Mouse (Mus musculus) megakaryocyte-erythroid progenitor cell, adult 5-6 weeks (primary cell): ENCODE results near the gene Usp31. TPM values are rescaled to one million over a fixed set of nuclear protein-coding genes. Genes with fewer than 3 reads are reported as not detected.

Experiments used
- ATAC-seq: replicated peaks from 2 replicates; pipeline ENCODE4 v1.8.0; 2016; ENCODE audit warnings: mild to moderate bottlenecking, inconsistent platforms; ENCODE audit not compliant: severe bottlenecking, poor library complexity, low FRiP score, low TSS enrichment
- total RNA-seq, 2 experiments: library from RNA; stranded (forward) in 1 of 2; stranded (reverse) in 1 of 2; fragments of 200-1000, 215-1000 nt in 1 of 2; fragments of >200 nt in 1 of 2; fragmentation: Nextera tagmentation in 1 of 2; gene quantifications; 2 replicates each; pipeline ENCODE4 v1.2.3; 2014 to 2017

Gene Usp31
- total RNA-seq, 2 experiments from 2014 or later: 11.8 to 17.6 TPM

DNA sequence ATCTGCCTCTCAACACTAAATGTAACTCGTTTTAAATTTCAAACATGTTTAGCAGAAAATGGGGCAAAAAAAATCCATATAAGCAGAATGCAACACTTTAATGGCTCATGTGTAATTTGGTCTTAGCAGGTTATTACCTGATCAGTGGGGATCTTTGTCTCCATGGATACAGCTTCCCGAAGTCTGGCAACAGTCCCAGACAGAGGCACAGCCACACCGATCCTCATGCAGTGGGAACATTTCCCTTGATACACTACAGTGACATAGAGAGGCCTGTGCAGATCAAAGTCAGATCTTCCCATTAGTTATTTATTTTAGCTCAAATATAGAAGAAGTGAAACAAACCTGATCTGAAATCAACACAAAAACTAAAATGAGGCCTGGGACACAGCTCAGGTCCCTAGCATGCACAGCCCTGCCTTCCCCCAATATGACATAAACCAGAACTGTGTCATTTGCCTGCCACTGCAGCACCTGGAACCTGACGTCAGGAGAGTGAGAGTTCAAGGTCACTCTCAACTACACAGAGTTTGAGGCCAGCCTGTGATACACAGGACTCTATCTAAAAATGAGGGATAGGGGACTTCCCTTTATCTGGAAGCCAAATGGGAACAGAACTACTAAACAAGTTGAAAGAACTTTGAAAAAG is 29.8 kb downstream of the Usp31 start:
- no peak for ATAC-seq

DNA sequence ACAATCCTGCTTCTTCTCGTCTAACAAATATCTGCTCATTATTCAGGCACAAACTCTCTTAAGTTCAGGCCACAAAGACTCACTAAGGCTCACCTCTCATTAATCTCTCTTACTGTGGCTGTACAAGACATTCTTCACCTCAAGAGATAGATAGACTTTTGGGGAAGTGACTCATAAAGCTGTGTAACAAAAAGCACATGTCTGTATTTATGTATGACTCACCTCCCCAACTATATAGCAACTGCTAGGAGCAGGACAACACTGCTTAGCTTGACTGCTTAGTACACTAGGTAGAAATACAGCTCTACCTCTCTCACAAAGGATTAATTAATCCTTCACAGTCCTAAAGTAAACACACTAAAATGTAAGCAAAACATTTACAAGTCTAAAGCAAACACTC is 46.3 kb downstream of the Usp31 start:
- no peak for ATAC-seq

DNA sequence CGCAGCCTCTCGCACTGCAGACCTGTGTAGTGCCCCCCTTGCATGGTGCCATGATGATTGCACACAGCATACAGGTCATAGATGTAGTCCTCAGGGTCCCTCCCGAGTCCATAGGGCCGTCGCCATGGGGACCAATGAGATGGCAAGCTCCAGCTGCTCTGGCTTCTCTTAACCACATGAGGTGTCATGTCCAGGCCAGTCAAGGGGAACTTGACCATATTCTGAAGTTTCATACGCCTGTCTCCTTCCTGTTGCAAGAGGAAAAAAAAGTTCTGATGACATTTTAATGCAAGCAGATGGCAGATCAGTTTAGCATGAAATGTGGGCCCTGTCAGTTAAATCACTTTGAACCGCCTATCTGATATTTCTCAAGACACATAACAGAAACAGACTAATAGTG is 48.2 kb downstream of the Usp31 start:
- ATAC-seq: no peak

DNA sequence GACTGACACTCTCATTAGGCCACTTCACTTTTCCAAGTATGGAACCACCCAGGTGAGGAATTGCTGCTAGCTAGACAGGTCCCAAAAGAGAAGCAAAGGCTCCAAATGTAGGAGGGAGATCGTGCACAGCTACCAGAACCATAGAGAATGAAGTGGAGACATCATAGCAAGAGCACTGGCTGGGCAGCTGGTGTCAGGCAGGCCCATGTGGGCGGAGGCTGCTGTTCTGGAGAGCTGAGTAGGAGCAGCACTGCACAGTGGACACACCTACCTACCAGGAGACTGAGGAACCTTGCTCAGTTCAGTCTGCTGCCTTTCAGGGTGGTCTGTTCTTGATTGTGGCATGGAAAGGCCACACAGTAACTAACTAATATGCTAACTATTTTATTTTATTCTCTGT is 52.4 kb downstream of the Usp31 start:
- no peak for ATAC-seq

DNA sequence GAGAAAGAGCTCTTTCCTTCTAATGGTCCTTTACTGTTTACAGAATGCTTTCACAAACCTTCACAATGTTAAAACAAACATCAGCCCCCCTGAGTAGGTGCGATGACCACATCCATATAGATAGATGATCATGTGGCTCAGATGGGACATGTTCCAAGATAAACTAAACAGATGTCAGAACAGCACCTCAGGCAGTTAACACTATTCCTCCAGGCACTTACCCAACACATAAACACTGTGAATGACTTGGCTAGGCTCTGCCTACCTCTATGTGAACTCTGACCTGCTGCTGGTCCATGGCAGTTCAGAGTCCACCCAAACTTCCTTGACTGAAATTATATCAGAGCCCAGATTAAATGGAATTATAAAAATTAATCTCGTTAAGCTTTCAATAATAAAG is 54.4 kb downstream of the Usp31 start:
- no peak for ATAC-seq

DNA sequence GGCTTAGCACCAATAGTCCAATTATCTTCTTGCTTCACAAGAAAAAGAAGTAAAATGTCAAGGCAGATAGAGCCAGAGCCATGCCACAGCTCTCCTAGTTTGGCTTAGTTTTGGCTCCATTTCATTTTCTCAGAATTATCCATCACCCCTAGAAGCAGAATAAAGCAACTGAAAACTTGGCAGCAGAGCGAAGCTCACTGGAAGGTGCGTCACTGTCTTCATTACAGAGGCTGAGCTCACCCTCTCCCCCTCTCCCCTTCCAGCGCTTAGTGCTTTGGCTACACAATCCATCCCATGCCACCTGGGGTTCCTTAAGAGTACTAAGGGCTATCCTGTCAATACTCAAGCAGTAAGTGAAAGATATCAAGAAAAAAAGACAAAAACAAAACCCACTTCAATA is 56.3 kb downstream of the Usp31 start:
- no peak for ATAC-seq

DNA sequence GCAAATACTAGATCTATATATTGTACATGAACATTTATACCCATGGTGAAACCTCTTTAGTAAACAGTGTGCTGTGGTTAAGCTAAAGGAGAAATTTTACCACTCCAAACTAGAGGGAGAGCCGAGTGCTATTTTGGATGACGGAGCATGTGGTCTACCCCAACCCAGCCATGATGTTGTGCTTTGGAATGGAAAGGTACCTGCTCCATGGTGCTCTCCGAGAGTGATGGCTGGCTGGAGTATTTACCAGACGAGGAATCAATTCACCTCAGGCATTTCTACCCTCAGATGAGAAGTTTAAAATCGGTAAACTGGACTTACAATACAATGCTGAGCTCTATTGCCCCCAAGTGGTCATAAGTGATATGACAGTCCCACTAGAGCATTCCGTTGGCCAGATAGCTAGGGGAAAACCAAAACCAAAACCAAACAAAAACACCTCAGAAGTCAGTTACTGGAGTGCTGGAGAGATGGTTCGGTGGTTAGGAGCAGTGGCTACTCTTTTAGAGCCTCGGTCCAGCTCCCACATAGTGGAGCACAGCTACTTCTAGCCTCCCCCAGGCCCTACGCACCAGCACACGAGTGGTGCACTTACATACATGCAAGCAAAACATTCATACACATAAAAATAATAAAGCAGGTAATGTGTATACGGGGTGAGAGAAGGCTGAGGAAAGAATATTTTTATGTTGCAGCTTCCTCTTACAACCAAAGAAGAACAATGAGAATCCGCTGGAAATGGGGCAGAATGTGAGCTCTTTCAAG is 65.9 kb downstream of the Usp31 start:
- ATAC-seq: peak; percentile 84

DNA sequence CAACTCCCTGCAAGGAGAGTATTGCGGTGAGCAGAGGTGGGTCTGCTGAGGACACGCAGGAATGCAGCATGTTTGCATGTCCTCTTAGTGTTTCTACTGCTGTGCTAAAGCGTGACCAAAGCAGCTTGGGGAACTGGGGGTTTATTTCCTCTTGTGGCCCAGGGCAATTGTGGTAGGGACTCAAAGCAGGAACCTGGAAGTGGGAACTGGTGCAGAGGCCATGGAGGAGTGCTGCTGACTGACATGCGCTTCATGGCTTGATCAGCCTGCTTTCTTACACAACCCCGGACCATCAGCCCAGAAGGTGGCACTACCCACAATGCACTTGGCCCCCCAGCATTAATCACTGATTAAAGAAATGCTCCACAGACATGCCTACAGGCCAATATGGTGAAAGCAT is 70.3 kb downstream of the Usp31 start:
- ATAC-seq: no peak

DNA sequence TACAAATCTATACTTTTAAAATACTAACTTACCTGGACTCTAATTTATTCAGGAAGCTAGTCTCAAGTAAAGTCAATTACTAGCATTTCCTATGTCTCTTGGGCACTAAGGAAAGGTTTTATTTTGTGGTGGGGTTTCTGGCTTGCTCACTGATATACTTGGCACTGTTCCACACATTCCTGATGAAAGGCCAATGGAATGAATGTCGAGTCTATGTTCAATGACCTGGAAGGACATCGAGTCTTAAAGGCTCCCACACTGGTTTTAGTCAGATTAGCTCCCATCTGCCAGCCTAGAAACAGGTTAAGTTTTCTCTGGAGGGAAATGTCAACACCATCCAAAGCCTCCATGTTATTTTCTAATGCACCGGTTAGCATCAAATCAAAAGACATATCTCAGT is 72.8 kb downstream of the Usp31 start:
- no peak for ATAC-seq

DNA sequence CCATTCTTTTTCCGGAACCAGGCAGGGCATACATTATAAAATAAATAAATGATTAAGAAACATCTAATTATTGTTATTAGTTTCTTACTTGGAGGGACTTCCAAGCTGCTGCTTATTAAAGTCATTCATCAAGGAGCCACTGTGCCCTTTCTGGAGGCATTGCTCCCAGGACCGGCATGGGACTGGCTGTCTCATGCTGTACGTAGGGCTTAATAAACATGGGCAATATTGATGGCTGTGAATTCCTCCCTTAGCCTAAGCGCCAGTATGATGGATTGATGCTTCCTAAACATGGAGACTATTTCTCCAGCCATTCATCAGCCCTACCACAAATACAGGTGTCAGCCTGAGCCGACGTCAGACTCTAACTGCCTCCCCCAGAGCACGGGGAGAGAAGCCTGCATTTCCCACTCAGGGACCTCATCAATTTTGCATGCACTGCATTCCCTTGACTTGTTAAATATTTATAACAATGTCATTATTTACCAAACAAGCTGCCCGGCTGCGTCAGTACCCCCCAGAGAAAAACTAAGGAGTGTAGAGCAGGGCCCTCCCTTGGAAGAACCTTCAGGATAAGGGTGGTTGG is 84.1 kb downstream of the Usp31 start:
- ATAC-seq: no peak

DNA sequence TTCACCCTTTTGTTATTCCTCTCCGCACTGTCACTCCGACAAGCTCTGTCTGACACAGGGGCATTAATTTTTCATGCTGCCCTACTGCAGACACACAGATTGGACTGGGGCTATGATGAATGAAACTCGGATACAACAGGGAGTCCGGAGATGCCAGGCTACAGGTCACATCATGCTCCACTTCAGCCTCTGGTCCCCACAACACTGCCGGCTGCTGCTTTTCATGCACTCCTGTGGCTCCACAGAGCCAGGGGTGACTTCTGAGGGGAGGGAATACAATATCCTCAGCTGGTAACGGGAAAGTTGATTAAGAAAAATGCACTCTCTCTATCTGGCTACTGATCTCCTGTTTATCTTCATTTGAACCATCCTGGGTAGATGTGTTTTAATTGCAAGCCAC is 84.6 kb downstream of the Usp31 start:
- ATAC-seq: no peak

DNA sequence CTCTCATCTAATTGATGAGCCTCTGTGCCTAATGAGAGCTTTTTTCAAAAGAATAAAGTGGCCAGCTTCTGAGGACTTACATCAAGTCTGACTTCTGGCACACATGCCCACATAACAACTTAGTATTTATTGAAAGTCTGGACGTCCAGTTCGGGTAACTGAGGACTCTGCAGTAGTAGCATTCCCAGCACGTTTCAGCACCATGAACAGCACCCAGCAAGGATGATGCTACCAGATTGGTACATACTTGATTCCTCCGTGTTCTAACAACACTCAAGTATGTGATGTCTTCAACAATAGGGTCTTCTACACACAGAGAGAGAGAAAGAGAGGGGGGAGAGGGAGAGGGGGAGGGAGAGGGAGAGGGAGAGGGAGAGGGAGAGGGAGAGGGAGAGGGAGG is 105.4 kb downstream of the Usp31 start:
- ATAC-seq: no peak

DNA sequence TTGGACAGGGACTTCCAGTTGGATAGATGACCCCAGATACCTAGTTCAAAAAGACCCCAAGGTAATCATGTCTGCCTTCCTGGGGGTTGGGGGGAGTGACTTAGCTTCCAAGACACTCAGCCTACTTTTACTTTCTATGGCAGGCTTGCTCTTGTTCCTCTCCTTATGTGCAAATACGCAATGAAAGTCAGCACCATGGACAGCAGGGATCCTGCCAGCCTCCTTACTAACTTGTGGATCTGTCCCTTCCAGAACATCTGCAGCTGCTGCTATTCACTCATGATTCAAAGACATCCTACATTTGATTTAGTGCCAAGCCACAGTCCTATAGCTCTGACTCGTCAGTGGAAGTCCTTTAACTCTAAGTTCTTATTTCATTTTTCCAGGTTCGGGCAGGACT is 110.7 kb downstream of the Usp31 start:
- no peak for ATAC-seq

DNA sequence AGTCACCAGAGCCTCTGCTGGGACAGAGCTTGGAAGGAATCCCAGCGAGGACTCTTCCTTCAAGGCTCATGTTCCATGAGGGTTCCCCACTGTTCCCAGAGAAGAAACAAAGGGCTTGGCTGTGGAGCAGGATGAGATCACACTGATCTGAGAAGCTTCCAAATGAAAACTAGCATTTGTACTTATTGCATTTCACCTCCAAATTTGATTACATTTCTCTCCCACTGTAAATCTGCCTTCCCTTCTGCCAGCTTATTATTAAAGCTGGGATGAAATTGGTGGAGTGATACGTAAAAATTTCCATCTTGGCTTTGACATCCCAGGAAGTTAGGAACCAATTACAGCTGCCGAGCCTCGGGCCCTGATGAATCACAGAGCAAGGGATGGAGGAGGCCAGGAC is 111.6 kb downstream of the Usp31 start:
- no peak for ATAC-seq

DNA sequence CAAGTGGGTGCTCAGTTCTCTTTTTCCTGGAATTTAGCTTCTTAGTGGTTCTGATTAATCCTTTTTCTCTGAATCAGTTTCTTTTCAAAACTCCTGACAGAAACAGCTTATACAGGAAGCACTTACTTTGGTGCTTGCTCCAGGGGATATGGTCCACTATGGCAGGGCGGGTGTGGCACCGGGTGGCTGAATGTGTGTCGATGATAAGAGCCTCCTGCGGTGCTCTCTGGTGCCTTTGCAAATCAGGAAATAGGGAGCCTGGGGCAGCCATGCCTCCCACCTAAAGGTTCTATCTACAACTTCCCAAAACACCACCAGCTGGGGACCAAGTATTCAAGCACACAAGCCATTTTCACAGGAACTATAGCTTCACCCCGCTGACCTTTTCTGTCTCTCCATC is 112.0 kb downstream of the Usp31 start:
- no peak for ATAC-seq

DNA sequence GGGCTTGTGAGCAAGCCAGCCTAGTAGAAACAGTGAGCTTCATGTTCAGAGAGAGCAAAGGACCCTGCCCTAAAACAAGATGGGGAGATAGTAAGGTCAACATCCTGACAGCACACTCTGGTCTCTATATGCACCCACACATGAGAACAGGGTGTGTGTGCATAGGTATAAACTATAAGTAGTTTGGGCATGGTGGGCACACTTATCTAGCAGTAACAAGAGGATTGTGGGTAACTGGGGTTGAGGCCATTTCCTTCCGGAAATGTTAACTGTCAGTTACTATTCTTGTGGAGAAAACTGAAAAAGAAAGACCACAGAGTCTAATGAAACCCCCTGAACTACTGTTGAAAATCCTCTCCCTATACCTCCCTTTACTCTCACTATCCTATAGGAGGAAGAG is 112.4 kb downstream of the Usp31 start:
- no peak for ATAC-seq

Other genes starting within 250 kb of the Usp31 start
- not detected in 2 replicates for gene Scnn1g, start 27.2 kb upstream of the Usp31 start, total RNA-seq (2014; fragmentation: Nextera tagmentation)
- not detected in 2 replicates for gene Scnn1g, start 27.2 kb upstream of the Usp31 start, total RNA-seq (2017)
- not detected in 2 replicates for gene Scnn1b, start 157.8 kb upstream of the Usp31 start, total RNA-seq (2014; fragmentation: Nextera tagmentation)
- not detected in 2 replicates for gene Scnn1b, start 157.8 kb upstream of the Usp31 start, total RNA-seq (2017)